In the genomic region with DNA sequence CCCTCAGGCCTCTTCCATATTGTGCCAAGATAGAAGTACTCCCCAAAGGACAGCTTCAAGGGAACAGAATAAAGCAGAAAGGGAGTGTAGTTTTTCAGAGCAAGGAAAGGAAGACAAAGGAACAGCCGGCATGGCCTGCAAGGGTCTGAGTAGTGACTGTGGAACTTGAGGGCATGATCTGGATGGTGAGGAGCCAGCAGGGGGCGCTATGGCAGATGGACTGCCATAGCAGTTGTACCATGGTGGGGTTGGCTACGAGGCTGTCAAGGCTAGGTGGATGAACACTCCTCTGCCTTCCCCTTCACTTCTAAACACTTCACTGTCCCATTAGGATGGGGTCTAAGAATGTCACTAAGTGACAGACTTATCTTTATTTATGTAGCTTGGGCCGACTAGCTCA, we compare ENCODE assay signal across 10 mouse cellular contexts. TPM values are rescaled to one million over a fixed set of nuclear protein-coding genes. Genes with fewer than 3 reads are reported as not detected.
A peak's percentile ranks its signal among the peaks of the same experiment; 100 is the strongest.
DNase-seq lines count a peak whose midpoint lies in the region; ATAC-seq and TF ChIP-seq lines count a peak whose summit lies in the region.
"Had no signal": no experiment of that assay in that cellular context is flagged by ENCODE, and none has a peak within 500 bp of the region (broad histone marks: within the 10 kb centered on the region; RNA-seq: fewer than 3 reads in every experiment).

No protein-coding gene starts in this region.

- no peak overlapping the region for H3K27ac ChIP-seq in kidney, embryonic 14.5 days (ENCODE audit: low read depth, low read length)
- H3K27ac ChIP-seq in liver, embryonic 14.5 days = no peak overlapping the region
- no peak overlapping the region for H3K27ac ChIP-seq in forebrain, postnatal 0 days (ENCODE audit: low read depth, low read length)

- no peak overlapping the region for H3K4me3 ChIP-seq in kidney, embryonic 14.5 days (ENCODE audit: low read length)
- H3K4me3 ChIP-seq in E14TG2a.4 (replicated peaks; ENCODE audit: low read length) = no peak overlapping the region
- no peak overlapping the region for H3K4me3 ChIP-seq in liver, embryonic 14.5 days (ENCODE audit: insufficient read depth in 1 of 2, low read depth in 2 of 2, low read length in 2 of 2)
- H3K4me3 ChIP-seq in forebrain, postnatal 0 days (ENCODE audit: low read depth, low read length) = no peak overlapping the region

- WGBS in kidney, embryonic 14.5 days = 54% methylated on average over 4 of the region's 4 CpGs
- WGBS in liver, embryonic 14.5 days (ENCODE audit: insufficient replicate concordance) = 36% methylated on average over 4 of the region's 4 CpGs
- 46% methylated on average over 4 of the region's 4 CpGs for WGBS in forebrain, postnatal 0 days

- TF ChIP-seq EP300 in liver, embryonic 14.5 days (IDR thresholded peaks at IDR 0.05; ENCODE audit: low read depth) = no peak

- DNase-seq in kidney, postnatal 10 days = peak; percentile 26
- DNase-seq in adrenal gland, postnatal 14 days = peak; percentile 37
- no peak for DNase-seq in liver, embryonic 14.5 days (ENCODE audit: low read depth in 3 of 3, low spot score in 3 of 3)
- DNase-seq in forebrain, postnatal 0 days = no peak
- DNase-seq in left cerebral cortex, adult 11 months (ENCODE audit: low spot score) = no peak
- DNase-seq in gastrocnemius, postnatal 36 days = no peak
- DNase-seq: cerebellum, adult 11-12 months had no signal

- TF ChIP-seq CTCF in E14TG2a.4 (conservative IDR thresholded peaks at IDR 0.05; ENCODE audit: low read length) = peak; percentile 47
- peak; percentile 81 for TF ChIP-seq CTCF in liver, embryonic 14.5 days (IDR thresholded peaks at IDR 0.05; ENCODE audit: low read depth)
- no peak; the same call in 1 of the 2 replicates for TF ChIP-seq CTCF in forebrain, postnatal 0 days (IDR thresholded peaks at IDR 0.05; ENCODE audit: low read depth)

- H3K36me3 ChIP-seq in kidney, embryonic 14.5 days (ENCODE audit: control insufficient read depth, insufficient read depth, low read length) = no peaks in the 10 kb centered on the region
- no peaks in the 10 kb centered on the region for H3K36me3 ChIP-seq in E14TG2a.4 (ENCODE audit: insufficient read depth, low read length)
- no peaks in the 10 kb centered on the region for H3K36me3 ChIP-seq in liver, embryonic 14.5 days (replicated peaks; ENCODE audit: control insufficient read depth, insufficient read depth, low read depth)
- H3K36me3 ChIP-seq in forebrain, postnatal 0 days (ENCODE audit: insufficient read depth) = no peaks in the 10 kb centered on the region

- H3K27me3 ChIP-seq in kidney, embryonic 14.5 days (ENCODE audit: control insufficient read depth, insufficient read depth, low read length) = no peaks in the 10 kb centered on the region
- no peaks in the 10 kb centered on the region for H3K27me3 ChIP-seq in E14TG2a.4 (ENCODE audit: insufficient read depth, low read length)
- H3K27me3 ChIP-seq in liver, embryonic 14.5 days (ENCODE audit: control insufficient read depth, insufficient read depth, low read length) = no peaks in the 10 kb centered on the region
- H3K27me3 ChIP-seq in forebrain, postnatal 0 days (ENCODE audit: insufficient read depth, low read length) = no peaks in the 10 kb centered on the region

- intact Hi-C loops in gastrocnemius, postnatal 36 days (cut with DNase I) = no loop called here

- H3K4me1 ChIP-seq in kidney, embryonic 14.5 days (ENCODE audit: control insufficient read depth, insufficient read depth, low read length) = no peaks in the 10 kb centered on the region
- H3K4me1 ChIP-seq in E14TG2a.4 (replicated peaks; ENCODE audit: low read depth, low read length) = no peaks in the 10 kb centered on the region
- no peaks in the 10 kb centered on the region for H3K4me1 ChIP-seq in liver, embryonic 14.5 days (replicated peaks; ENCODE audit: control insufficient read depth in 2 of 2, insufficient read depth in 2 of 2, low read length in 1 of 2)
- no peaks in the 10 kb centered on the region for H3K4me1 ChIP-seq in forebrain, postnatal 0 days (ENCODE audit: insufficient read depth)

- H3K9ac ChIP-seq in kidney, embryonic 14.5 days (ENCODE audit: low read depth, low read length) = no peak overlapping the region
- no peak overlapping the region for H3K9ac ChIP-seq in liver, embryonic 14.5 days (replicated peaks)
- no peak overlapping the region for H3K9ac ChIP-seq in forebrain, postnatal 0 days

- no peak for ATAC-seq in kidney, embryonic 14.5 days (ENCODE audit: low FRiP score, low TSS enrichment)
- ATAC-seq in liver, embryonic 14.5 days (ENCODE audit: insufficient read depth) = no peak
- ATAC-seq in forebrain, postnatal 0 days = no peak

- no peak overlapping the region for H3K4me2 ChIP-seq in kidney, embryonic 14.5 days (replicated peaks; ENCODE audit: low read depth, low read length)
- no peak overlapping the region for H3K4me2 ChIP-seq in liver, embryonic 14.5 days (ENCODE audit: low read depth)
- H3K4me2 ChIP-seq in forebrain, postnatal 0 days (ENCODE audit: low read depth) = no peak overlapping the region

- H3K9me3 ChIP-seq in kidney, embryonic 14.5 days (ENCODE audit: control insufficient read depth, low read length) = no peaks in the 10 kb centered on the region; the same call in 1 of the 2 replicates
- no peaks in the 10 kb centered on the region for H3K9me3 ChIP-seq in E14TG2a.4 (ENCODE audit: low read length)
- no peaks in the 10 kb centered on the region for H3K9me3 ChIP-seq in liver, embryonic 14.5 days (ENCODE audit: control insufficient read depth, low read length)
- H3K9me3 ChIP-seq in forebrain, postnatal 0 days (ENCODE audit: low read length) = no peaks in the 10 kb centered on the region

RNA-seq across cellular contexts. Expression of gene Gm10100, which starts 3.0 kb away (rescaled TPM):
- polyA plus RNA-seq in kidney, embryonic 14.5 days (2014; fragmentation: Nextera tagmentation; extraction: Ambion mirVana) = not detected in 2 replicates
- not detected in 2 replicates for total RNA-seq in adrenal gland, postnatal 14 days (2021)
- not detected in 2 replicates for polyA plus RNA-seq in liver, embryonic 14.5 days (2012; rRNA removed)
- polyA plus RNA-seq in liver, embryonic 14.5 days (2014; fragmentation: Nextera tagmentation; extraction: Ambion mirVana) = not detected in 2 replicates
- not detected in 2 replicates for total RNA-seq in forebrain, postnatal 0 days (2014; rRNA removed)
- polyA plus RNA-seq in forebrain, postnatal 0 days (2015; fragmentation: Nextera tagmentation; extraction: Ambion mirVana) = not detected in 2 replicates
- total RNA-seq in gastrocnemius, postnatal 36 days (2021) = not detected
- polyA plus RNA-seq: intestine, embryonic 14.5 days had no signal

RNA-seq across cellular contexts. Expression of gene Krtap12-1, which starts 8.8 kb away (rescaled TPM):
- polyA plus RNA-seq in kidney, embryonic 14.5 days (2014; fragmentation: Nextera tagmentation; extraction: Ambion mirVana) = not detected in 2 replicates
- not detected in 2 replicates for total RNA-seq in adrenal gland, postnatal 14 days (2021)
- polyA plus RNA-seq in liver, embryonic 14.5 days (2012; rRNA removed) = not detected in 2 replicates
- not detected in 2 replicates for polyA plus RNA-seq in liver, embryonic 14.5 days (2014; fragmentation: Nextera tagmentation; extraction: Ambion mirVana)
- total RNA-seq in forebrain, postnatal 0 days (2014; rRNA removed) = not detected in 2 replicates
- not detected in 2 replicates for polyA plus RNA-seq in forebrain, postnatal 0 days (2015; fragmentation: Nextera tagmentation; extraction: Ambion mirVana)
- not detected for total RNA-seq in gastrocnemius, postnatal 36 days (2021)
- polyA plus RNA-seq: intestine, embryonic 14.5 days had no signal

RNA-seq across cellular contexts. Expression of gene Gm18596, which starts 13.2 kb away (rescaled TPM):
- not detected in 2 replicates for polyA plus RNA-seq in kidney, embryonic 14.5 days (2014; fragmentation: Nextera tagmentation; extraction: Ambion mirVana)
- total RNA-seq in adrenal gland, postnatal 14 days (2021) = not detected in 2 replicates
- not detected in 2 replicates for polyA plus RNA-seq in liver, embryonic 14.5 days (2012; rRNA removed)
- polyA plus RNA-seq in liver, embryonic 14.5 days (2014; fragmentation: Nextera tagmentation; extraction: Ambion mirVana) = not detected in 2 replicates
- total RNA-seq in forebrain, postnatal 0 days (2014; rRNA removed) = not detected in 2 replicates
- not detected in 2 replicates for polyA plus RNA-seq in forebrain, postnatal 0 days (2015; fragmentation: Nextera tagmentation; extraction: Ambion mirVana)
- total RNA-seq in gastrocnemius, postnatal 36 days (2021) = not detected
- polyA plus RNA-seq: intestine, embryonic 14.5 days had no signal

RNA-seq across cellular contexts. Expression of gene Gm10142, which starts 13.6 kb away (rescaled TPM):
- polyA plus RNA-seq in kidney, embryonic 14.5 days (2014; fragmentation: Nextera tagmentation; extraction: Ambion mirVana) = not detected in 2 replicates
- total RNA-seq in adrenal gland, postnatal 14 days (2021) = not detected in 2 replicates
- not detected in 2 replicates for polyA plus RNA-seq in liver, embryonic 14.5 days (2012; rRNA removed)
- polyA plus RNA-seq in liver, embryonic 14.5 days (2014; fragmentation: Nextera tagmentation; extraction: Ambion mirVana) = not detected in 2 replicates
- total RNA-seq in forebrain, postnatal 0 days (2014; rRNA removed) = not detected in 2 replicates
- polyA plus RNA-seq in forebrain, postnatal 0 days (2015; fragmentation: Nextera tagmentation; extraction: Ambion mirVana) = not detected in 2 replicates
- not detected for total RNA-seq in gastrocnemius, postnatal 36 days (2021)
- polyA plus RNA-seq: intestine, embryonic 14.5 days had no signal

RNA-seq across cellular contexts. Expression of gene Gm10024, which starts 18.0 kb away (rescaled TPM):
- not detected in 2 replicates for polyA plus RNA-seq in kidney, embryonic 14.5 days (2014; fragmentation: Nextera tagmentation; extraction: Ambion mirVana)
- not detected in 2 replicates for total RNA-seq in adrenal gland, postnatal 14 days (2021)
- polyA plus RNA-seq in liver, embryonic 14.5 days (2012; rRNA removed) = not detected in 2 replicates
- not detected in 2 replicates for polyA plus RNA-seq in liver, embryonic 14.5 days (2014; fragmentation: Nextera tagmentation; extraction: Ambion mirVana)
- total RNA-seq in forebrain, postnatal 0 days (2014; rRNA removed) = not detected in 2 replicates
- polyA plus RNA-seq in forebrain, postnatal 0 days (2015; fragmentation: Nextera tagmentation; extraction: Ambion mirVana) = not detected in 2 replicates
- total RNA-seq in gastrocnemius, postnatal 36 days (2021) = not detected
- polyA plus RNA-seq: intestine, embryonic 14.5 days had no signal

Comparison
In these comparisons a context has a peak if more than half of its experiments do, and no peak if none do; other contexts are left out.
1. DNase-seq: peak in kidney, postnatal 10 days (single experiment) and adrenal gland, postnatal 14 days (single experiment); none in liver, embryonic 14.5 days (0 of 3), forebrain, postnatal 0 days (single experiment), left cerebral cortex, adult 11 months (single experiment) and gastrocnemius, postnatal 36 days (0 of 2).